ENCODE assay signal across 10 mouse cellular contexts in genomic region chr7:15920645-15921190, GRCm38 (mm10). TPM values are rescaled to one million over a fixed set of nuclear protein-coding genes. Genes with fewer than 3 reads are reported as not detected.
DNase-seq lines count a peak whose midpoint lies in the region; ATAC-seq lines count a peak whose summit lies in the region.
"Had no signal": no experiment of that assay in that cellular context is flagged by ENCODE, and none has a peak within 500 bp of the region (broad histone marks: within the 10 kb centered on the region; RNA-seq: fewer than 3 reads in every experiment).

No protein-coding gene starts in this region.

- peak overlapping the region; percentile 93 for H3K4me2 ChIP-seq in liver, embryonic 11.5 days
- H3K4me2 ChIP-seq in embryonic facial prominence, embryonic 15.5 days (replicated peaks) = peak overlapping the region; percentile 81
- H3K4me2 ChIP-seq in intestine, embryonic 16.5 days (ENCODE audit: low read depth, low read length) = peak overlapping the region; percentile 82
- peak overlapping the region; percentile 65 for H3K4me2 ChIP-seq in neural tube, embryonic 14.5 days (ENCODE audit: low read depth, low read length)

- WGBS in liver, embryonic 11.5 days = 70% methylated on average over 6 of the region's 6 CpGs
- 83% methylated on average over 6 of the region's 6 CpGs for WGBS in embryonic facial prominence, embryonic 15.5 days
- WGBS in intestine, embryonic 16.5 days = 83% methylated on average over 6 of the region's 6 CpGs
- 93% methylated on average over 6 of the region's 6 CpGs for WGBS in neural tube, embryonic 14.5 days

- H3K36me3 ChIP-seq in liver, embryonic 11.5 days (ENCODE audit: control insufficient read depth, insufficient read depth, low read length) = peaks cover 20% of the 10 kb centered on the region; the same call in 1 of the 2 replicates
- peaks cover 35% of the 10 kb centered on the region for H3K36me3 ChIP-seq in embryonic facial prominence, embryonic 15.5 days
- peaks cover 22% of the 10 kb centered on the region for H3K36me3 ChIP-seq in intestine, embryonic 16.5 days (ENCODE audit: control insufficient read depth, insufficient read depth, low read length)
- H3K36me3 ChIP-seq in neural tube, embryonic 14.5 days (ENCODE audit: control insufficient read depth, insufficient read depth, low read length) = peaks cover 10% of the 10 kb centered on the region

- H3K9me3 ChIP-seq in liver, embryonic 11.5 days (ENCODE audit: control insufficient read depth, low read length) = no peaks in the 10 kb centered on the region
- no peaks in the 10 kb centered on the region for H3K9me3 ChIP-seq in embryonic facial prominence, embryonic 15.5 days (replicated peaks)
- H3K9me3 ChIP-seq in intestine, embryonic 16.5 days (ENCODE audit: control insufficient read depth, low read length) = no peaks in the 10 kb centered on the region
- no peaks in the 10 kb centered on the region for H3K9me3 ChIP-seq in neural tube, embryonic 14.5 days (ENCODE audit: control insufficient read depth, low read length)

- peak overlapping the region; percentile 90 for H3K9ac ChIP-seq in liver, embryonic 11.5 days (ENCODE audit: low read depth, low read length)
- H3K9ac ChIP-seq in embryonic facial prominence, embryonic 15.5 days = peak overlapping the region; percentile 86
- peak overlapping the region; percentile 81 for H3K9ac ChIP-seq in intestine, embryonic 16.5 days (ENCODE audit: low read depth, low read length)
- peak overlapping the region; percentile 64; the same call in 1 of the 2 replicates for H3K9ac ChIP-seq in neural tube, embryonic 14.5 days (replicated peaks; ENCODE audit: low read depth, low read length)

- H3K27me3 ChIP-seq in liver, embryonic 11.5 days (replicated peaks; ENCODE audit: control insufficient read depth, insufficient read depth, low read length) = no peaks in the 10 kb centered on the region
- H3K27me3 ChIP-seq in embryonic facial prominence, embryonic 15.5 days = no peaks in the 10 kb centered on the region
- H3K27me3 ChIP-seq in intestine, embryonic 16.5 days (replicated peaks; ENCODE audit: control insufficient read depth, insufficient read depth, low read length) = no peaks in the 10 kb centered on the region
- no peaks in the 10 kb centered on the region for H3K27me3 ChIP-seq in neural tube, embryonic 14.5 days (ENCODE audit: control insufficient read depth, insufficient read depth, low read length)

- peak overlapping the region; percentile 25; the same call in 1 of the 2 replicates for H3K27ac ChIP-seq in liver, embryonic 11.5 days (ENCODE audit: low read depth, low read length)
- no peak overlapping the region for H3K27ac ChIP-seq in embryonic facial prominence, embryonic 15.5 days (replicated peaks)
- H3K27ac ChIP-seq in intestine, embryonic 16.5 days (ENCODE audit: low read length) = no peak overlapping the region
- H3K27ac ChIP-seq in neural tube, embryonic 14.5 days (ENCODE audit: low read depth, low read length) = no peak overlapping the region

- DNase-seq in liver, embryonic 11.5 days (ENCODE audit: low spot score) = no peak
- no peak for DNase-seq in liver
- no peak for DNase-seq in Muller cell, postnatal 12 days (ENCODE audit: inconsistent ontology term)
- DNase-seq in ovary, postnatal 14 days (ENCODE audit: low spot score) = no peak
- DNase-seq: adrenal gland, postnatal 14 days; kidney, adult 11 months had no signal

- ATAC-seq in liver, embryonic 11.5 days (replicated peaks; ENCODE audit: low FRiP score) = no peak
- ATAC-seq in embryonic facial prominence, embryonic 15.5 days (ENCODE audit: insufficient number of reproducible peaks, low FRiP score, low TSS enrichment, low read depth) = no peak
- ATAC-seq in intestine, embryonic 16.5 days = no peak
- ATAC-seq in neural tube, embryonic 14.5 days (ENCODE audit: low read depth) = no peak
- ATAC-seq in cerebellum, adult (ENCODE audit: insufficient number of reproducible peaks, low FRiP score, low TSS enrichment) = no peak

- H3K4me3 ChIP-seq in liver, embryonic 11.5 days (ENCODE audit: low read depth, low read length) = peak overlapping the region; percentile 78
- H3K4me3 ChIP-seq in embryonic facial prominence, embryonic 15.5 days (replicated peaks) = peak overlapping the region; percentile 80
- peak overlapping the region; percentile 81 for H3K4me3 ChIP-seq in intestine, embryonic 16.5 days (ENCODE audit: low read length)
- H3K4me3 ChIP-seq in neural tube, embryonic 14.5 days (ENCODE audit: low read depth, low read length) = peak overlapping the region; percentile 85

- peaks cover 30% of the 10 kb centered on the region for H3K4me1 ChIP-seq in liver, embryonic 11.5 days (replicated peaks; ENCODE audit: control insufficient read depth, insufficient read depth, low read length)
- H3K4me1 ChIP-seq in embryonic facial prominence, embryonic 15.5 days = peaks cover 20% of the 10 kb centered on the region
- peaks cover 16% of the 10 kb centered on the region for H3K4me1 ChIP-seq in intestine, embryonic 16.5 days (ENCODE audit: control insufficient read depth, insufficient read depth, low read length)
- peaks cover 12% of the 10 kb centered on the region; the same call in 1 of the 2 replicates for H3K4me1 ChIP-seq in neural tube, embryonic 14.5 days (ENCODE audit: control insufficient read depth, insufficient read depth, low read length)

RNA-seq across cellular contexts. Expression of gene Selenow, which starts 1.5 kb away (rescaled TPM):
- 557 and 609 TPM in 2 replicates for polyA plus RNA-seq in liver, embryonic 11.5 days (2014; fragmentation: Nextera tagmentation; extraction: Ambion mirVana)
- 931 and 958 TPM in 2 replicates for polyA plus RNA-seq in embryonic facial prominence, embryonic 15.5 days (2015; fragmentation: Nextera tagmentation; extraction: Ambion mirVana)
- 646 and 660 TPM in 2 replicates for polyA plus RNA-seq in intestine, embryonic 16.5 days (2015; fragmentation: Nextera tagmentation; extraction: Ambion mirVana)
- 1,481 and 1,546 TPM in 2 replicates for polyA plus RNA-seq in neural tube, embryonic 14.5 days (2014; fragmentation: Nextera tagmentation; extraction: Ambion mirVana)

RNA-seq across cellular contexts. Expression of gene Nop53, which starts 25.2 kb away (rescaled TPM):
- polyA plus RNA-seq in liver, embryonic 11.5 days (2014; fragmentation: Nextera tagmentation; extraction: Ambion mirVana) = 217 and 219 TPM in 2 replicates
- polyA plus RNA-seq in embryonic facial prominence, embryonic 15.5 days (2015; fragmentation: Nextera tagmentation; extraction: Ambion mirVana) = 202 and 212 TPM in 2 replicates
- polyA plus RNA-seq in intestine, embryonic 16.5 days (2015; fragmentation: Nextera tagmentation; extraction: Ambion mirVana) = 153 and 156 TPM in 2 replicates
- polyA plus RNA-seq in neural tube, embryonic 14.5 days (2014; fragmentation: Nextera tagmentation; extraction: Ambion mirVana) = 99.9 and 122 TPM in 2 replicates

RNA-seq across cellular contexts. Expression of gene Crxos, which starts 38.3 kb away (rescaled TPM):
- not detected in 2 replicates for polyA plus RNA-seq in liver, embryonic 11.5 days (2014; fragmentation: Nextera tagmentation; extraction: Ambion mirVana)
- not detected in 2 replicates for polyA plus RNA-seq in embryonic facial prominence, embryonic 15.5 days (2015; fragmentation: Nextera tagmentation; extraction: Ambion mirVana)
- polyA plus RNA-seq in intestine, embryonic 16.5 days (2015; fragmentation: Nextera tagmentation; extraction: Ambion mirVana) = not detected in 2 replicates
- polyA plus RNA-seq in neural tube, embryonic 14.5 days (2014; fragmentation: Nextera tagmentation; extraction: Ambion mirVana) = not detected in 2 replicates

RNA-seq across cellular contexts. Expression of gene Crx, which starts 41.0 kb away (rescaled TPM):
- not detected in 2 replicates for polyA plus RNA-seq in liver, embryonic 11.5 days (2014; fragmentation: Nextera tagmentation; extraction: Ambion mirVana)
- polyA plus RNA-seq in embryonic facial prominence, embryonic 15.5 days (2015; fragmentation: Nextera tagmentation; extraction: Ambion mirVana) = 0.07 TPM in 1 of 2 replicates, not detected in the other
- polyA plus RNA-seq in intestine, embryonic 16.5 days (2015; fragmentation: Nextera tagmentation; extraction: Ambion mirVana) = not detected in 2 replicates
- not detected in 2 replicates for polyA plus RNA-seq in neural tube, embryonic 14.5 days (2014; fragmentation: Nextera tagmentation; extraction: Ambion mirVana)

RNA-seq across cellular contexts. Expression of gene Ehd2, which starts 46.6 kb away (rescaled TPM):
- 7.5 and 10.8 TPM in 2 replicates for polyA plus RNA-seq in liver, embryonic 11.5 days (2014; fragmentation: Nextera tagmentation; extraction: Ambion mirVana)
- 72.5 and 73.3 TPM in 2 replicates for polyA plus RNA-seq in embryonic facial prominence, embryonic 15.5 days (2015; fragmentation: Nextera tagmentation; extraction: Ambion mirVana)
- 48.1 and 50.9 TPM in 2 replicates for polyA plus RNA-seq in intestine, embryonic 16.5 days (2015; fragmentation: Nextera tagmentation; extraction: Ambion mirVana)
- 3.2 and 5.5 TPM in 2 replicates for polyA plus RNA-seq in neural tube, embryonic 14.5 days (2014; fragmentation: Nextera tagmentation; extraction: Ambion mirVana)
